Mouse (Mus musculus) NIH3T3 (cell line): ENCODE results near the gene Ttc28.

Experiments
- DNase-seq: peaks from one replicate; pipeline ENCODE4 v3.0.0-alpha.2; 2012; ENCODE audit warnings: low read depth

Gene Ttc28

GRCm38 (mm10) chr5:111007900-111008299 is 128.3 kb downstream of the Ttc28 start:
- peak; percentile 17 for DNase-seq

DNA sequence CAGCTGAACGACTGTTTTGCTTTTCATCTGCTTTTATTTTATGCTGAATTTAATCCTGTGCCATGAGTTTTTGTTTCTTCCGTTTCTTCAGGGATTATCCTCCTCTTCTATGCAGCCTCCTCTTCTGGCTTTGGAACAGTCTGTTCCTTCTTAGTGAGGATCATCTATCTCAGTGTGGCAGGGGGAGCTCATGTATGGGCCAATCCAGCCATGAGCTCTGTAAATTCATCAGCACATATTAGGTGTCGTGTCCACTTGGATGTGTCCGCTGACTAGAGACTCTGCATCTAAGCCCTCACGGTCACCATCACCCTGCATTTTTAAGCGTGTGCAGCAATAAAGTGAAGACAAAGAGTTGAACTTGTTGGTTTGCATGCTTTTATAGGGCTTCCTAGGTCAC is 128.8 kb downstream of the Ttc28 start:
- DNase-seq = no peak

DNA sequence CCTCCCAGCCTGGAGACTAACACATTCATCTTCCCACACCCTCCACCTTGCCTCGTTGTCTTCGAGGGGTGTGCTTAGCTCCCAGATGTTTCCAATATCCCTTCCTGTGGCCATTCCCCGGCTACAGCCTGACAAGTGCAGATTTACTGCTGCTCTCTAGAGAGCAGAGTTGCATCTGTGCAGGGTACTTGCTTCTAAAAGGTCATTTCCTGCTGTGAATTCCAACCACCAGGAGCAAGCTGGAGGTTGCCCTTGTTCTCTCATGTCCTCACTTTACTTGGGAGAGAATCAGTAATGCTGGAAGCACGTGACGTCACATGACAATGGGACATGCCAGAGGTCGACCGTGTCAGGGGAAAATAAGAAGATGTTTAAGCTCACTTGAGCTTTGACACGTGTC is 131.7 kb downstream of the Ttc28 start:
- DNase-seq = peak; percentile 55

DNA sequence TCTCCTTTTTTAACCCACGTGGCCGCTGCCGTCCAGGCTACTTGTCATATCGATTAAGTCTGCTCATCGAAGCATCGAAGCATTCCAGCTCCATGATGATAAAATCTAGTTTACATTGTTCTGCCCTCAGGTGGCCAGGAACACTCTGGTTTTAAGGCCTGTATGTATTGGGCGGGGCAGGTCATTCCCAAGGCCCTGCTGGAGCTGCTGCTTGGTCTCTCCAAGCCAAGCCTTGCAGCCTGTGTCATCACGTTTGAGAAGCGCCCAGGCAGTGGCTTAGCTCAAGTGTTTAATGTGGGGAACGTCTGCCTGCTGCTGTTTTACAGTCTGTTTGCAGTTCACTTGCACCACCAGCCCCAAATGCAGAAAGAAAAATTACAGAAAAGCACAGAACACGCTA is 132.5 kb downstream of the Ttc28 start:
- DNase-seq = peak; percentile 28

DNA sequence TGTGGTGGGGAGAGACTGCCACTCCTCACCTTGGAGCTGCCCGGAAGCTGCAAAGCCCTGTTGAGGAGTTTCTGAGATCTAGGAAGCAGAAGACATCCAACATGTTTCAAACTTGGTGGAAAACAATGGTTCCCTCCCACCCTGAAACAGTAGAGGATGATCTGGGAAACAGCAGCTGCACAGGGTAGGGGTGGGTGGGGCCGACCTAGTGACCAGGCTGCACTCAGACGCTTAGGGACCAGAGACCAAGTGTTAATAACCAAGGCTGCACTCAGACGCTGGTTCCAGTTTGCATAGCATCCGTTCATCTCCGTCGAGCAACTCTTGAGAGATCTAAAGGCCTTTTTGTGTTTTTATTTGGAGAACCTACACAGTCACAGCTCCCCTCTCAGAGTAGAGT is 133.0 kb downstream of the Ttc28 start:
- DNase-seq = no peak

DNA sequence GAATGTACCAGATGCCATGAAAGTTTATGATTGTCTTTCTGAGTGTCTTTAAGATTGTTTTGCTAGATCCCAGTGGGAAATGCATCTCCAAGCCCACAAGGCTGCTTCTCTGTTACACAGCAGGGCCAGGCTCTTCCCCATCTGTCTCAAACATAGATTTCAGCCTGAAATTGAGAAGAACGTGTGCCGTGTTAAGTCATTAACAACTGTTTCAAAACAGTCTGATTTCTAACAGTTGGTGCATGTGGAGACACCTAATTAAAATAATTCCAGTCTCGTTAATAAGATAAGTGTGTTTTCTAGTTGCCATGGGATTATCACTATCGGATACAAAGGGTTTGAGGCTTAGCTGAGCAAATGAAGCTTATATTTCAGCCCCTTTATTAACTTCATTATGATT is 135.4 kb downstream of the Ttc28 start:
- no peak for DNase-seq

DNA sequence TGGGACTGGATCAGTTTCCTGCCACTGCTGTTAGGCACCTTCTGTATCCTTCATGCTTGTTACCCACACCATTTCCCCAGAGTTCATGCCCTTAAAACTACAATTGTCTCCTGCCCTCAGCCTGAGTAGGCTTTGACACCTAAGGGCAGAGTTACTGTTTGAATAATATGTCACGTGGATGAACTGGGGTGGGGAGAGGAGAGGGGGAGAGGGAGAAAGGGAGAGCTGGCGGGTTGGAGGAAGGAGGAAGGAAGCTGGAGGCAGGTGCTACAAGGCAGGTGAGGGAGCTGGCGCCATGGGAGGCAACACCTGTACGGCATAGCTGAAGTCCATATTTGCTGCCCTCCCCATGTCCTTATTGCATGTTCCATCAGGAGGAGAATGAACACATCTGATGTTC is 137.7 kb downstream of the Ttc28 start:
- no peak for DNase-seq

- no peak for DNase-seq
These were observed 142.7 kb downstream of the Ttc28 start for GRCm38 (mm10) chr5:111022339-111022738.

- no peak for DNase-seq
These were observed 143.3 kb downstream of the Ttc28 start for GRCm38 (mm10) chr5:111022940-111023339.

DNA sequence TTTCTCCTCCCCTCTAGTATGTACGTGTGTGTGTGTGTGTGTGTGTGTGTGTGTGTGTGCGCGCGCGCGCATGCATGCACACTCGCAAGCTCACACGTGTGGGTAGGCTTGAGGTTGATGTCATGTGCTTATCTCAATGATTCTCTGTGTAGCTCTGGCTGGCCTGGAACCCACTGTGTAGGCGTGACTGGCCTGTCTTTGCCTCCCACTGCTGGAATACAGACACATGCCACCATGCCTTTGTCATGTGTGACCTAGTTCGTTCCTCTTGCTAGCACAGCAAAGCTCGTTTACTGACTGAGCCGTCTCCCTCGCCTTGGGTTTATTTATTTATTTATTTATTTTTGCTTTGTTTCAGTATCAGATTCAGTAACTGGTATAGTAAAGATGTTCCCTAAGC is 145.0 kb downstream of the Ttc28 start:
- DNase-seq = no peak

- no peak for DNase-seq
These were observed 145.9 kb downstream of the Ttc28 start for GRCm38 (mm10) chr5:111025476-111025875.

DNA sequence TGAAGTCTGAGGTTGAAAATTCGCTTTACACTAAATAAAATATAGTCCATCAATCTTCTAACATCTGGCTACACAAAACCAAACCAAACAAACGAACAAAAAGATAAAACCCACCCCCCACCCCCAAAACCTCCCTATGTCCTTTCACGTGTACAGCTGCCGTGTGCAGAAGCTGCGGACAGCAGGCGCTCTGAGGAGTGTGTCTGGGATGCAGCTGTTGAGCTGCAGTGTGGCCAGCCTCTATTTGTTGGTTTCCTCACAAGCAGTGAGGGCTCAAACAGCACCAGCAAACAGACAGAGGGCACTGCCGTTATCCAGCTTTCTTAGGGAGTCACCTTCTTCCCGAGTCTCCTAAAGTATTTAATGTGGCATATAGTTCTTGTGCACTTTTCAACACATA is 146.6 kb downstream of the Ttc28 start:
- no peak for DNase-seq

- no peak for DNase-seq
These were observed 148.7 kb downstream of the Ttc28 start for GRCm38 (mm10) chr5:111028340-111028739.

- no peak for DNase-seq
These were observed 149.3 kb downstream of the Ttc28 start for GRCm38 (mm10) chr5:111028952-111029351.

DNA sequence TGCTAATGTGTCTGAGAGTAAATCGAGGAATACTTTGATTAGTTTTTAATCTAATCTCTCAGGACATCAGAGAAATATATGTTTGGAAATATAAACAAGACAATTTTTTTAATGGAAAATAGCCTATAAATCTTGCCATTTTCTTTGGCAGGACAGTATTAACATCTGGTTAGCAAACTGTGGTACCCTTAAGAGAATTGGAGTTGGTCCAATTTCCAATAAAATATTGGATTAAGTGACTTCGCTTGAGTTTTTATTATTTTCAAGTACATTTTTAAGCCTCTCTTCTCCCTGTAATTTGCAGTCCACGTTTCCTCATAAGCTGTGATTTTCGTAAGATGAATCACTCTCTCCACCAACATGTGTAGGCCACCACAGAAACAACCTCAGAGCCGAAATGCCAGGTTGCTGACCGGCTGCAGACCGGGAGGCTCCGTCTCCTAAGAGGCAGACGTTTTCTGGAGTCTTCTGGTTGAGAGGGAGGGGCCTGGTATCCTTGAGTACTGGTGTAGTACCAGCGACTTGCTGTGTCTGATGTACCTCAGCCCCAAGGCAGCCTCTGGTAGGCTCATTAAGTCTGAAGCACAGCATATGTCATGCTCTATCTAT is 153.2 kb downstream of the Ttc28 start:
- DNase-seq = peak; percentile 64

GRCm38 (mm10) chr5:111033489-111033888 is 153.9 kb downstream of the Ttc28 start:
- DNase-seq = no peak

GRCm38 (mm10) chr5:111037123-111037748 is 157.6 kb downstream of the Ttc28 start:
- DNase-seq = no peak

- no peak for DNase-seq
These were observed 160.2 kb downstream of the Ttc28 start for GRCm38 (mm10) chr5:111039771-111040170.

GRCm38 (mm10) chr5:111041952-111042351 is 162.3 kb downstream of the Ttc28 start:
- no peak for DNase-seq

DNA sequence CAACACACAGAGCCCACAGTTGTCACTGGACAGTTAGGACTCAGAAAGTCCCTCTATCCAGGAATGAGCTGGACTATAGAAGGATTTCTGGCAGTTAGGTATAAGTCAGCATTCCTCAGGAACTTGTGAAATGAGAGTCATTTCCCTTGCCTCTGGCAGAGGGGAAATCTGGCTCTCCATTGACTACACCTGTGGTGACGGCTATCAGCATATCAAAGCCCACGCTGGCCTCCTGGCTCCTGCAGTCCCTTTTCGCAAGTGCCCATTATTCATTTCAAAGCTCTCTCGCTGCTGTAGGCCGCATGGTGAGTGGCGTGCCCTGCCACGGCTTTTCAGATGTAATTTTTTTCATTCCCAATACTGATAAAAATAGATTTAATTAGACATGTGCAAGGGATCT is 164.6 kb downstream of the Ttc28 start:
- DNase-seq = no peak

- no peak for DNase-seq
These were observed 166.8 kb downstream of the Ttc28 start for GRCm38 (mm10) chr5:111046359-111046758.

GRCm38 (mm10) chr5:111046841-111047476 is 167.4 kb downstream of the Ttc28 start:
- no peak for DNase-seq

DNA sequence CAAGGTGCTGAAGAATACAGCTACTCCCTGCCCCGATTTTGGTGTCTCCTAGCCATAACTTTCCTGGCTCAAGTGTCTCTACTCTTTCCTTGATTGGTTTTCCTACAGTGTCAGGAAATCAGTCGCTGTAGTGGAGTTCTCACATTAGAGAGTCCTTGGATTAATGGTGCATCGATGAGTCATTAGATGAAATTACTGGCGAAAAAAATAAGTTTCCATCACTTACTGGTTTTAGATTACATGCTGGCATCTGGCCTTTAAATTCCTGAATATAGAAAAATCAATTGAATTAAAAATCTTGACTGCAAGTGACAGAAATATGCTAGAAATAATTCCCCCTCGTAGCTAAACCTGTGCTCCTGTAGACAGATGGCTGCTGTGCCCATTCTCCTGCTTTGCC is 168.4 kb downstream of the Ttc28 start:
- DNase-seq = peak; percentile 64

DNA sequence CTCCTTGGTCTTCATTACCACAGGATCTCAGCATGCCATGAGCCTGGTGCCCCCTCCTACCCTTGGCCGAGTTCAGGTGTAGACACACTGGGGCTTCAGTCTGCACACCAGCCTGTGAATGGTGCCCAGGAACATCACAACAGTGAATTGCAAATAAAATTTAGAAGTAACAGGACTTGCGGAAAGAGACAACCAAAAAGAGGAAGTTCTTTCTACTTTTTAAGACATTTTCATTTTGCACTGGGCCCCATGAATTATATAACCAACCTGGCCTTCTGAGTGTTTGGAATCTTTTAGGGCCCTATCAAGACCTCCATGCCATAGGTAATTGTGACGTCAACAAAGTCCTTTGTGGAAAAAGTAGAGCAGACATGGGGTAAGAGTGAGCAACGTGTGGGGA is 170.0 kb downstream of the Ttc28 start:
- no peak for DNase-seq
